Mouse (Mus musculus): Measurements from ENCODE around the gene Card9.

- TF ChIP-seq EP300 (IDR thresholded peaks at IDR 0.05; ENCODE audit: low read depth) (no peak), CTCF (IDR thresholded peaks at IDR 0.05; ENCODE audit: low read depth) (peak; percentile 95)
Observed at GRCm38 (mm10) chr2:26408515-26409356, 48.0 kb upstream of the Card9 start, which contains the start of gene Inpp5e.

Data from liver, embryonic 14.5 days (tissue).